Mouse (Mus musculus) kidney, adult 2 months (tissue): ENCODE measurements at regions not wholly inside any gene's neighbourhood (a gene's known extent, or its start where the extent isn't known, plus 50 kb on each side); places are given as distances from the start of the nearest gene placed in this dataset.
"Not testable (repeated sequence)": the region's sequence is repeated elsewhere in the genome, so short reads cannot be mapped to it uniquely, and the experiment has no call there.

Experiments
- DNase-seq: peaks from one replicate; pipeline ENCODE4 v3.0.0; 2021
- H3K27ac ChIP-seq: fragments of 200-500 bp; 2 replicates; pipeline ENCODE4 v1.5.1; 2012; ENCODE audit warnings: low read depth, low read length, control low read depth, inconsistent platforms; ENCODE audit not compliant: insufficient read depth
- H3K27me3 ChIP-seq: fragments of 200-500 bp; replicated peaks from 2 replicates; pipeline ENCODE4 v1.6.1; 2012; ENCODE audit warnings: mild to moderate bottlenecking, moderate library complexity, low read length, inconsistent platforms; ENCODE audit not compliant: control insufficient read depth, insufficient read depth
- H3K36me3 ChIP-seq: fragments of 200-500 bp; 2 replicates; pipeline ENCODE4 v1.6.1; 2012; ENCODE audit warnings: mild to moderate bottlenecking, moderate library complexity, low read length, inconsistent platforms; ENCODE audit not compliant: control insufficient read depth, insufficient read depth
- H3K4me1 ChIP-seq: fragments of 200-500 bp; 2 replicates; pipeline ENCODE4 v1.6.1; 2011; ENCODE audit warnings: low read length; ENCODE audit not compliant: control insufficient read depth, insufficient read depth
- H3K4me3 ChIP-seq: fragments of 200-500 bp; 2 replicates; pipeline ENCODE4 v1.5.1; 2011; ENCODE audit warnings: mild to moderate bottlenecking, low read depth, low read length, control low read depth; ENCODE audit not compliant: insufficient read depth
- CTCF ChIP-seq: fragments of 200-500 bp; conservative IDR thresholded peaks from 2 replicates; pipeline ENCODE4 v1.5.1; 2011; ENCODE audit warnings: low read depth, mild to moderate bottlenecking, control low read depth, low read length, moderate library complexity, mixed read lengths; ENCODE audit not compliant: insufficient read depth, insufficient read length
- POLR2A ChIP-seq: fragments of 200-500 bp; IDR thresholded peaks from one replicate; pipeline ENCODE4 v1.6.1; 2011; ENCODE audit warnings: low read depth, low read length, control low read depth
- WGBS: fragments of 180-500 bp; shearing (Covaris S2); methylation state at CpG from one replicate; pipeline ENCODE4 v1.1.7; 2018; 5-methylcytosine and 5-hydroxymethylcytosine counted together

DNA sequence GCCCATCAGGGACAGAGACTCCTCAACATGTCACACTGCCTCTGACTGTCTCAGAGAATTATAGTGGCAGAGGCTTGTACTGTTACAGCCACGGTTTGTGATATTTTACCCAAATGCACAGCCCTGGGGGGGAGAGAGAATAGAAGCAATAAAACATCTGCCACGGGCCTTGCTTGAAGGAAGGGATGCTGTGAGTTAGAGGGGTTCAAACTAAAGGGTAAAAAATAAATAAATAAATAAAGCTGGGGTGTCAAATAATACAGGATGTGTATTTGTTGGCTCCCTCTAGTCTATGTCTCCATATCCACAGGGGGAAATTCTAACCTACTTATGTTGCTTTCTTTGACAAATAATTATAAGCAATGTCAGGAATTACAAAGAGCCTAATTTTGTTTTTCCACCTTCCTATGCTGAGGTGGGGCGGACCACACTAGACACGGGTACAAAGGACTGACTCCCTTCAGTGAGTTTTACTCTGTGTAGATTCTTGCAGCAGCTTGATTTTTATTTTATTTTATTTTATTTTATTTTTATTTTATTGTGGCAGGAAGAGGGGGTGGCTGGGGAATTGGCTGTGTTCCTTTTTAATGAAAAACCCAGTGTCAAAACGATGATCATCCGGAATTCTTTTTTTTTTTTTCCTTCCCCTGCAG, 281.3 kb downstream of the Gxylt1 start:
- Histone ChIP-seq H3K4me3 (no peak overlapping the region), H3K4me1 (no peaks in the 10 kb centered on the region), H3K36me3 (no peaks in the 10 kb centered on the region), H3K27me3 (no peaks in the 10 kb centered on the region), H3K27ac (no peak overlapping the region)
- DNase-seq = no peak
- WGBS = 49% methylated on average over 6 of the region's 6 CpGs
- TF ChIP-seq POLR2A (no peak), CTCF (no peak)

DNA sequence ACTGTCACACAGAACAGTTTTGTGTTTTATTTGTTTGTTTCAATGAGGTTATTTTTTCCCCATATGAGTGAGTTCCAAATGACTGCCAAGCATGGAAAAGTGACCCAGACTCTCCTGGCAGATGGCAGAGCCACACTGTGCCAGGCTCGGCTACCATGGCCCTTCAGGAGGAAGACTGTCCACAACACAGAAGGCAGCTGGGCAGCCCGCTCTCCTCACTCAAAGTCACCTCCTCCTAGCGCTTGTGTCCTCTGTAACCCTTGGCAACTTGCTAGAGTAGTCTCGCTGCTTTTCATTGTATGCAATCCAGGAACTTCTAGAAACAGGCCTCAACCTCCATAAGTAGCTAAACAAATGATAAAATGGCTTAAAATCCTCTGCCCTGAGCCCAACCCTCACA, 299.2 kb downstream of the Gxylt1 start:
- Histone ChIP-seq H3K4me3 (no peak overlapping the region), H3K36me3 (no peaks in the 10 kb centered on the region), H3K4me1 (no peaks in the 10 kb centered on the region), H3K27ac (no peak overlapping the region), H3K27me3 (no peaks in the 10 kb centered on the region)
- 73% methylated on average over 4 of the region's 4 CpGs for WGBS
- no peak for DNase-seq
- TF ChIP-seq CTCF (no peak), POLR2A (no peak)

DNA sequence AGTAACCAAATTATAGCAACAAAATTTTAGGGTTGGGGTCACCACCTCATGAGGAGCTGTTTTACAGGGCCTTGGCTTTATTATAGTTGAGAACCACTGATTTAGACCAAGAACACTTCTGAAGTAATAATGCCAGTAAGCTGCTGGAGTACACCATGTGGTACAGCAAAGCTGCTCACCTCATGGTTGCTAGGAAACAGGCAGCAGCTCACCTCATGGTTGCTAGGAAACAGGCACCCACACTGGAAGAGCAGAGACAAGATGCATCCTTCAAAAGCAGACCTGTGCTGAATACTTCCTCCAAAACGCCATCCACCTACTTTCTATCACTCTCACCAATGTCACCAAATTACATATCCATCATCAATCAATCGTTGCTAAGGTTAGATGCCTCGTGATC, 300.0 kb downstream of the Gxylt1 start:
- DNase-seq = no peak
- Histone ChIP-seq H3K36me3 (no peaks in the 10 kb centered on the region), H3K27ac (no peak overlapping the region), H3K4me1 (no peaks in the 10 kb centered on the region), H3K4me3 (no peak overlapping the region), H3K27me3 (no peaks in the 10 kb centered on the region)
- TF ChIP-seq CTCF = no peak
- no peak for TF ChIP-seq POLR2A
- 68% methylated on average over 3 of the region's 3 CpGs for WGBS

DNA sequence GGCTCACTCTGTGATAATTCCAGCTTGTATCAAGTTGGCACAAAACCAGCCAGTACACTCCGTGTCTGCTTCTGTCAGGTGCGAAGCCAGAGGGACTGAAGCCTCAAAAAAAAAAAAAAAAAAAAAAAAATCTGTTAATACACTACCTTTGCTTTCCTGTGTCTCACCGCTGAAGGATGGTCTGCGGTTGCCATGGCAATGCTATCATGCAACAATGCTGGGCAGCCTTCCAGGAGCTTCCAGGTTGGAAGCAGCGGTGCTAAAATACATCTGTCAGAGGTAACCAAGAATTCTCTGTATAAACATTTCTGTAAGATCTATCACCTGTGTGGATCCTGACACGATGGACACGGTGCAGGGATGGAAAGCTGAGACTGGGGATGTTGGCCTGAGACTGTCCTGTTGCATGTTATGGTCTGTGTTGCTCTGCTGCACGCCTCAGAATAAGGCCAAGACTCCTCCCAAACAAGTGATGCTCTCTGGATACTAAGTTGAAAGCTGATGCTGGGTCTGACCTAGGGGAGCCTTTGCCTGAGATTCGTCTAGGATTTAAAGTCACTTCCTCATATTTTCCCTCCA, 301.2 kb downstream of the Gxylt1 start:
- no peak overlapping the region for H3K27ac ChIP-seq
- TF ChIP-seq CTCF (no peak), POLR2A (no peak)
- WGBS = 50% methylated on average over 9 of the region's 9 CpGs
- no peaks in the 10 kb centered on the region for H3K36me3 ChIP-seq
- H3K4me1 ChIP-seq = no peaks in the 10 kb centered on the region
- H3K4me3 ChIP-seq = no peak overlapping the region
- no peak for DNase-seq
- H3K27me3 ChIP-seq = no peaks in the 10 kb centered on the region

DNA sequence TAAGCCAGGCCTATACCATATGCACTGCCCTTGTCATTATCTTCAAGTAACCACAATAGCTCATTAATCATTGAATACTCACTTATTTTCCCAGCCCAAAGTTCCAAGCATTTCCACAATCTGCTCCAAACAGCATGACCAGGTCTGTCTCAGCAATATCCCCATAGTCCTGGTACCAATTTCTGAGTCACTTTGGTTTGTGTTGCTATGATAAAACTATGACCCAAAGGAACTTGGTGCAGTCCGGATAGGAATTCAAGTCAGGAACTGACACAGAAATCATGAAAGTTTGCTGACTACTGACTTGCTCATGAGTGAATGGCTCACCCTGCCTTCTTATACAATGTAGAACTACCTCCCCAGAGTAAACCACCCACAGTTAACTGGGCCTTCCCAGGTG, 309.4 kb downstream of the Gxylt1 start:
- no peak overlapping the region for H3K4me3 ChIP-seq
- H3K4me1 ChIP-seq = no peaks in the 10 kb centered on the region
- H3K27me3 ChIP-seq = no peaks in the 10 kb centered on the region
- TF ChIP-seq CTCF = no peak
- no peak for TF ChIP-seq POLR2A
- H3K27ac ChIP-seq = no peak overlapping the region
- WGBS = 91% methylated on average over 1 of the region's 1 CpGs
- DNase-seq = no peak
- H3K36me3 ChIP-seq = no peaks in the 10 kb centered on the region

DNA sequence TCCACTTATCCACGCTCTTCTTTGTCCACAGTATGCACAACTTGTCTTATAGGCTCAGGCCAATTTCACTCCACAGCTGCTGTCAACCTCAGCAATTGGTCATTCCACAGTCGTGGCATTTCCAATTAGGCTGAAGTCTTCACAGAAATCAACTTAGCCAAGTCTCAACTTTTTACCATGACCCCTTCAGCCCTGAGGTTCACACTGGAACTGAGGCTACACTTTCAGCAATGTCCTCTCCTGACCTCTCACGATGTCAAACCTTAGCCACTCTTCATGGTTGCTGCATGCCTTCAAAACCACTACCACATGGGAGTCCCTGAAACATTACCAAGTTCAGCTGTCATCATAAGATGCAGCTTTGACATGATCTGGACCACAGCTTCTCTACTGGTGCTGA, 310.1 kb downstream of the Gxylt1 start:
- H3K27ac ChIP-seq = no peak overlapping the region
- no peak for DNase-seq
- TF ChIP-seq POLR2A (no peak), CTCF (no peak)
- H3K4me1 ChIP-seq = no peaks in the 10 kb centered on the region
- 73% methylated on average over 3 of the region's 3 CpGs for WGBS
- H3K36me3 ChIP-seq = no peaks in the 10 kb centered on the region
- no peak overlapping the region for H3K4me3 ChIP-seq
- no peaks in the 10 kb centered on the region for H3K27me3 ChIP-seq

DNA sequence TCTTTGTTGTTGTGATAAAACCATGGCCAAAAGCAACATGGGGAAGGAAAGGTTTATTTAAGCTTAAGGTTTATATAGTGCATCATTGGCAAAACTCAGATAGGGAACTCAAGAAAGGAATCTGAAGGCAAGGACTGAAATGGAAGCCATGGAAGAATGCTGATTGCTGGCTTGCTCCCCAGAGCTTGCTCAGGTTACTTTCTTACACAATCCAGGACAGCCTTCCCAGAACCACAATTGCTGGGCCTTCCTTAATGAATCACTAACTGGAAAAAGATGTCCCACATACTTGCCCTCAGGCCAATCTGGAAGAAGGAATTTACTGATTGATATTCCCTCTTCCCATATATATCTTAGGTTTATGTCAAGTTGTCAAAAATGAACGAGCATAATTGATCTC, 310.8 kb downstream of the Gxylt1 start:
- TF ChIP-seq POLR2A (no peak), CTCF (no peak)

DNA sequence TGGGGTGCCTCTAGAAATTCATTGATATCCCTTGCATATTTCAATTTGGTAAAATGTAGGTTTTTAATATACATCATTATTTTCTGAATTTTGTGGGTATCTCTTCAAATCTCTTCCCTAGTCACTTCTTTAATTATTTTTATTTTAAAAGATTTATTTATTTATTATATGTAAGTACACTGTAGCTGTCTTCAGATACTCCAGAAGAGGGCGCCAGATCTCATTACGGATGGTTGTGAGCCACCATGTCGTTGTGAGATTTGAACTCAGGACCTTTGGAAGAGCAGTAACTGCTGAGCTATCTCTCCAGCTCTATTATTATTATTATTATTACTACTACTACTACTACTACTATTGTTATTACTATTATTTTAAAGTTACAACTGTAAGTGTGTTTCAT, 324.1 kb downstream of the Gxylt1 start:
- H3K4me1 ChIP-seq, H3K4me3 ChIP-seq, H3K36me3 ChIP-seq, H3K27ac ChIP-seq, H3K27me3 ChIP-seq, DNase-seq: not testable (repeated sequence)
- WGBS = 82% methylated on average over 3 of the region's 3 CpGs

More for the DNA sequence above, 310.8 kb downstream of the Gxylt1 start:
- DNase-seq = no peak
- Histone ChIP-seq H3K4me1 (no peaks in the 10 kb centered on the region), H3K36me3 (no peaks in the 10 kb centered on the region), H3K4me3 (no peak overlapping the region), H3K27ac (no peak overlapping the region), H3K27me3 (no peaks in the 10 kb centered on the region)
- WGBS = 76% methylated on average over 1 of the region's 1 CpGs
